Mouse (Mus musculus): ENCODE results near the gene Unc45b. TPM values are rescaled to one million over a fixed set of nuclear protein-coding genes. Genes with fewer than 3 reads are reported as not detected.

Unc45b gene
- polyA plus RNA-seq, 1 experiment from 2014 or later = 18.9 TPM

DNA sequence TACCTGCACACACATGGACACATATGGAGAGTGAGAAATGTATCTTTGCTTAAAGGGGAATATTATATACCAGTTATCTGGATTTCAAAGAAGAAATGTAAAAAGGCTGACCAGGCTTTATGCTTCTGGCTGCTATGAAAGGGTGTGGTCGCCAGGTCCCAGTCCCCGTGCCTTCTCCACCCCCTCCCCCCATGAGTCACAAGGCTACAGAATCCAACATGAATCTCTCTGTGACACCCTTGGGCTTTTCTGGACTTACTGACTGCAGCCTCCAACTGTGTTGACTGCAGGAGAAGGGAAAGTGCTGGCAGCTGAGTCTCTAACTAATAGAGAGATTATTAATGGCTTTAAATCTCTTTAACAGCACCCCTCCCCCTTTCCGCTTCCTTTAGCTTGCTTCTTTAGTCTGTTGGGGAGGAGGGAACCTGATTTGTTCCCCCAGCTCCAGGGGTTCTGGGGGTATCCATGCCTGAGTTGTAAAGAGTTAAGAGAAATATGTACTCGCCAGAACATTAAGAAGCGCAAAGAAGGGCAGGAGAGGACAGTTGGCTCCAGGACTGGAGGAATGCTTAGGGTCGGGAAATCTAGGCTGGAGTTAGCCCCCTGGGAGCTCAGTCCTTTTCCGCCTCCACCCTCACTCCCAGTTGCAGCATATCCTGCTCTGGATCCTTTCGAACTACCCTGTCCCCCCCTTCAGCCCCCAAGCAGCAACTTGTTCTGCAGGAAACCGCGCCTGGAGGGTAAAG lies 40.6 kb downstream of the Unc45b start, which contains the start of gene Slfn5:
Gene Slfn5, plus strand, starts transcription at position 614 of the 746 bp plus-strand sequence.
- no peak for ATAC-seq (ENCODE audit: insufficient number of reproducible peaks, low FRiP score, low TSS enrichment, low read depth)
- Histone ChIP-seq H3K27ac (replicated peaks) (no peak within 1 kb of the TSS), H3K36me3 (no peaks in the 10 kb centered on the region), H3K4me3 (replicated peaks) (peak within 1 kb of the TSS; percentile 17; the same call in 1 of the 2 replicates), H3K27me3 (peaks cover 55% of the 10 kb centered on the region), H3K9me3 (replicated peaks) (no peaks in the 10 kb centered on the region), H3K4me2 (replicated peaks) (peak within 1 kb of the TSS; percentile 24; the same call in 1 of the 2 replicates), H3K9ac (no peak within 1 kb of the TSS), H3K4me1 (0 out of 2 replicates have a peak, but pooled peaks cover 5% of the 10 kb centered on the region)
- 8% methylated on average over 10 of the region's 10 CpGs for WGBS

DNA sequence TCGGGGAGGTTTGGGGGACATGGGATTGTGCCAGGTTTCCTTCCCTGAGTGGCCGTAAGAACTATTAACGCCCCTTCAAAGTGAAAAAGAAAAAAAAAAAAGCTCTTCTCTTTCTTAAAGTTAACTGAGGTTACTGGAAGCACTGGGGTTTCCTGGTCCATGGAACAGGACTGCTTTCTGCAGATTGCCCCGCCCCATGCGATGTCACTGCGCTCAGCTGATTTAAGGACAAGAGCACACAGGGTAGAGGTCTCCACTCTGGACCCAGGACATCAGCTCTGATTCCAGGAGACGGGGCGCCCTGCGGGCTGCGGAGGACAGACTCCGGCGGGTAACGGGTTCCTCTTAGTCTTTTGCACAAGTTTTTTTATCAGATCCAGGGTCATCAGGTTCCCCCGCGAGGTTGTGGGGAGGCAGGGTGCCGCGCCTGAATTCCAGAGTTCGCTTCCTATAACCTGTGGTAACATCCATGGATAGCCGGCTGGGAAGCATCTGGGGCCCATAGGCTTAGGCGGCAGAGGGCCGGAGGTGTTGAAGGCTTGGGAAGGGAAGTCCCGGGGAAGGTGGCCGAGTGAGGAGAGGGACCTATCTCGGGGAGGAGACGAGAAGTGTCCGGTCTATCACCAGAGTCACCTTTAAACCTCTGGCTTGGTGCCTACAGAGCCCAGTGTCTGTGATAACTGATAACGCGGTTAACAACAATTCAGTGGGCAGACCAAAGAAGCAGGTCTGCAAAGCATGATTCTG lies 41.7 kb downstream of the Unc45b start:
- WGBS = 8% methylated on average over 28 of the region's 28 CpGs
- no peak for ATAC-seq (ENCODE audit: insufficient number of reproducible peaks, low FRiP score, low TSS enrichment, low read depth)
- Histone ChIP-seq H3K27me3 (peaks cover 55% of the 10 kb centered on the region), H3K4me2 (replicated peaks) (no peak overlapping the region), H3K36me3 (no peaks in the 10 kb centered on the region), H3K4me3 (replicated peaks) (peak overlapping the region; percentile 17; the same call in 1 of the 2 replicates), H3K9ac (no peak overlapping the region), H3K27ac (replicated peaks) (no peak overlapping the region), H3K9me3 (replicated peaks) (no peaks in the 10 kb centered on the region), H3K4me1 (0 out of 2 replicates have a peak, but pooled peaks cover 5% of the 10 kb centered on the region)

DNA sequence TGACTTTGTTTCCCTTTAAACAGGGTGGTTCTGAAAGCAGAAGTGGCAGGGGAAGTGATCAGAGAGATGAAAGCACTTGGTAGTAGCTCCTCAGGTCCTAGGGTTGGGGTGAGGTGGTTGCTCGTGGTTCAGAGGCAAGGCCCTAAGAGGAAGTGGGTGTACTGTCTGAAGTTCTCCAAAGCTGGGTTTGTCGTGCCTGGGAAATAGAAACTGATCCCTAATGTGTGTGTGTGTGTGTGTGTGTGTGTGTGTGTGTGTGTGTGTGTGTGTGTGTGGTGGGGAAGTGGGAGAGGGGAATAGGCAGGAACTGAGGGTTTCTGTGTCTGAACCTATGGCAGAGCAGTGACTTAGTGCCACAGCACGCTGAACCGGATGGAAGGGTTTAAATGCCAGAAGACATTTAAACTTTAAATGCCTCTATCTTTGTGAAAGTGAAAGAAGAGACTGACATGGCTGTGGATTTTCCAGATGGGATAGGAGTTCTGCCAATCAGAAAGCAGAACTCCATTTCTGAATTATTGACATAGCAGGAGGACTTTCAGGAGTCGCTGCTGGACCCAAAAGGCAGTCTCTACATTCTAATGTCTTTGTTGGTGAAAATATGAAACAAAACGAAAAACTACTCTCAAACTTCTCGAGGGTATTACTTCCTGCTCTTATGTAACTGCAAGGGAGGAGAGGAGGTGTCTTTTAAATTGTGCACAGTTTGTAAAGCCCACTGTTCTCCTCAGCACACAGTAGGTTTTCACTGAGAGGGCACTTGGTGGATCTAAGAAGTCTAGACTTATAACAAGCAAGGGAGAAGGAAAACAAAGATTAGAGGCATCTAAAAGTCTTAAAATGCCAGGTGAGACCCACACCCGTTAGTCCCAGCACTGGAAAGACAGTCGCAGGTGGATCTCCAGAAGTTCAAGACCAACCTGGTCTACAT lies 42.5 kb downstream of the Unc45b start:
- no peak for ATAC-seq (ENCODE audit: insufficient number of reproducible peaks, low FRiP score, low TSS enrichment, low read depth)
- Histone ChIP-seq H3K27ac (replicated peaks) (no peak overlapping the region), H3K4me1 (0 out of 2 replicates have a peak, but pooled peaks cover 5% of the 10 kb centered on the region), H3K4me3 (replicated peaks) (no peak overlapping the region), H3K27me3 (peaks cover 55% of the 10 kb centered on the region), H3K36me3 (no peaks in the 10 kb centered on the region), H3K4me2 (replicated peaks) (no peak overlapping the region), H3K9me3 (replicated peaks) (no peaks in the 10 kb centered on the region), H3K9ac (no peak overlapping the region)
- 49% methylated on average over 9 of the region's 9 CpGs for WGBS

DNA sequence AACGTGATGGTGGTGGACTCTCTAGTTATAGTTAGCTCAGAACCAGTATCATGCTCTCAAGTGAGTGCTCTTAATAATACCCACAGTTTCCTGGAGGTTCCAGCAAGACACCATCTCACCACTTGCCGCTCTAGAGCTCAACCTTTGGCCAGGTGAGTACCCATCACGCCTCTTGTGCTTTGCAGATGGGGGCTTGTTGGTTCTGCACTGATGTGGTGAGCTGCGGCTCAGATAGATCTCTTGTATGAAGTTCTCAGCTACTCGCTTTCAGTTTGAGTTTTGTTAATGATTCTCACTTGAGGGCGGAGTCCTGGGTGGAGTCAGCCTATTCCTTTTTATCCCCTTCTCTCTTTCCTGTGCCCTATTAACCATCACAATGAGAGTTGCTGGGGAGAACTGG lies 44.3 kb downstream of the Unc45b start:
- Histone ChIP-seq H3K9ac (no peak overlapping the region), H3K9me3 (replicated peaks) (no peaks in the 10 kb centered on the region), H3K36me3 (no peaks in the 10 kb centered on the region), H3K4me1 (0 out of 2 replicates have a peak, but pooled peaks cover 5% of the 10 kb centered on the region), H3K27ac (replicated peaks) (no peak overlapping the region), H3K4me2 (replicated peaks) (no peak overlapping the region), H3K4me3 (replicated peaks) (no peak overlapping the region), H3K27me3 (peaks cover 51% of the 10 kb centered on the region)
- ATAC-seq (ENCODE audit: insufficient number of reproducible peaks, low FRiP score, low TSS enrichment, low read depth) = no peak
- WGBS = 71% methylated on average over 6 of the region's 6 CpGs

DNA sequence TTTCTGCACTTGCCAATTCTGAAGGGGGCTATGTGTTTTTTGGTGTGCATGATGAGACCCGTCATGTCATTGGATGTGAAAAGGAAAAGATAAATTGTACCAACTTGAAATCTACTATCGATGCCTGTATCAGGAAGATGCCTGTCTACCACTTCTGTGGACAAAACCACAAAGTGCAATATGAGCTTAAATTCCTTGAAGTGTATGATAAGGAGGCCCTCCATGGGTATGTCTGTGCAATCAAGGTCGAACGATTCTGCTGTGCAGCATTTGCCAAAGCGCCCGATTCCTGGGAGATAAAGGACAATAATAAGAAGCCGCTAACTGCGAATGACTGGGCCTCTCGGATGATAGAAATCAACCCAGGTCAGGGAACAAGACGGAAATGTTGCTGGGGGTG lies 46.6 kb downstream of the Unc45b start:
- Histone ChIP-seq H3K27me3 (peaks cover 30% of the 10 kb centered on the region), H3K4me2 (replicated peaks) (no peak overlapping the region), H3K9ac (no peak overlapping the region), H3K27ac (replicated peaks) (no peak overlapping the region), H3K9me3 (replicated peaks) (no peaks in the 10 kb centered on the region), H3K4me3 (replicated peaks) (no peak overlapping the region), H3K36me3 (no peaks in the 10 kb centered on the region), H3K4me1 (0 out of 2 replicates have a peak, but pooled peaks cover under 1% of the 10 kb centered on the region)
- no peak for ATAC-seq (ENCODE audit: insufficient number of reproducible peaks, low FRiP score, low TSS enrichment, low read depth)
- WGBS = 74% methylated on average over 10 of the region's 10 CpGs

DNA sequence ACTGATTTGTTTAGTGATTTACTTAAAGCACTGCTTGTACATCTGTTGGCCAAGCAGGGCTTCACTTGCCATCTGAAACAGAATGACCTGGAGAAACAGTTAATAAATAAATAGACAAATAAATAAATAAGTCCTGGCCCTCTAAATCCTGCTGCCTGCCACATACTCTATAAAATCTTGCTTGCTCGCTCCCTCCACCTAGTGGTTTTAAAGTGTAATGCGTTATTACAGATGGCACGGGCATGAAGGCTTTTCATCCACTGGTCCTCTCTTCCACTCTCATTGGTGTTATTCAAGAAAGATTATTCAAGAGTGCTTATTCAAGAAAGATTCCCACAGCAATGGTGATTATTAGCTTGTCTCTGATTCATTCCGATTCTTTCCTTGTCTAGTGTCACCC lies 49.3 kb downstream of the Unc45b start:
- WGBS = 15% methylated on average over 4 of the region's 4 CpGs
- H3K36me3 ChIP-seq = no peaks in the 10 kb centered on the region
- ATAC-seq (ENCODE audit: insufficient number of reproducible peaks, low FRiP score, low TSS enrichment, low read depth) = no peak
- H3K4me3 ChIP-seq (replicated peaks) = no peak overlapping the region
- H3K27me3 ChIP-seq = peaks cover 4% of the 10 kb centered on the region; the same call in 1 of the 2 replicates
- H3K9me3 ChIP-seq (replicated peaks) = no peaks in the 10 kb centered on the region
- H3K4me1 ChIP-seq = no peaks in the 10 kb centered on the region
- H3K4me2 ChIP-seq (replicated peaks) = no peak overlapping the region
- no peak overlapping the region for H3K27ac ChIP-seq (replicated peaks)
- no peak overlapping the region for H3K9ac ChIP-seq

DNA sequence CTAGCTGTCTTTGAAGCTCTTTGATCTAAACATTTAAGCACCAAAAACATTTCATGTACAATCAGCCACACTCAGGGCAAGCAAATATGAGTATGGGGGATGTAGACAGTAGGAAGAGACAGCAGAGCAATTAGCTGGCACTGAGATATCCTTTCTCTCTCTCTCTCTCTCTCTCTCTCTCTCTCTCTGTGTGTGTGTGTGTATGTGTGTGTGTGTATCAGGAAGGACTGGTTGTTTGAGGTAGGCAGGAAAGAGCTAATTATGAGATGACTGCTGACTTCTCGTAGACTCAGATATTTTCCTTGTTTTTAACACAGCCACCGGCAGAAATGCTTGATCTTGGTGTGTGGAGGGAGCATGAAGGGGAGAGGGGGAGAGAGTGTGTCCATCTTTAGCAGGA lies 51.4 kb downstream of the Unc45b start:
- Histone ChIP-seq H3K9ac (no peak overlapping the region), H3K4me2 (replicated peaks) (no peak overlapping the region), H3K4me1 (no peaks in the 10 kb centered on the region), H3K4me3 (replicated peaks) (no peak overlapping the region), H3K36me3 (no peaks in the 10 kb centered on the region), H3K9me3 (replicated peaks) (no peaks in the 10 kb centered on the region), H3K27ac (replicated peaks) (no peak overlapping the region), H3K27me3 (no peaks in the 10 kb centered on the region)
- no peak for ATAC-seq (ENCODE audit: insufficient number of reproducible peaks, low FRiP score, low TSS enrichment, low read depth)
- 48% methylated on average over 2 of the region's 2 CpGs for WGBS

DNA sequence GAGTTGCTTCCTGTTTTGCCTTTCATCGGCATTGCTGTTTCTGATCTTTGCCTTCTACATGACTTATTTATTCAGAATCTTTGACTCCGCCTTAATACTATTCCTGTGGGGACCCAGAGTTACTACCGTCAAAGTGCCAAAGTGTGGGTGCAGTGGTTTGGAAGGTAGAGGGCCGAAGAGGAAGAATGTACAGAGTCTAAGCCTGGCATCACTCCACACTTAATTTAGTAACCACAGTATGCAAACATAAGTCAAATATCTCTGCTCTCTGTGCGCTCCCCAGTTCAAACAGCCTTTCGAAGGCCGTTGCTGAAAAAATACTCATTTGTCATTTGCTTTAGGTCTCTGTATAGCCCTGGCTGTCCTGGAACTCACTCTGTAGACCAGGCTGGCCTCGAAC lies 51.9 kb downstream of the Unc45b start:
- Histone ChIP-seq H3K27ac (replicated peaks) (no peak overlapping the region), H3K4me2 (replicated peaks) (no peak overlapping the region), H3K9ac (no peak overlapping the region), H3K9me3 (replicated peaks) (no peaks in the 10 kb centered on the region), H3K36me3 (no peaks in the 10 kb centered on the region), H3K27me3 (no peaks in the 10 kb centered on the region), H3K4me1 (no peaks in the 10 kb centered on the region), H3K4me3 (replicated peaks) (no peak overlapping the region)
- no peak for ATAC-seq (ENCODE audit: insufficient number of reproducible peaks, low FRiP score, low TSS enrichment, low read depth)
- 80% methylated on average over 8 of the region's 8 CpGs for WGBS

DNA sequence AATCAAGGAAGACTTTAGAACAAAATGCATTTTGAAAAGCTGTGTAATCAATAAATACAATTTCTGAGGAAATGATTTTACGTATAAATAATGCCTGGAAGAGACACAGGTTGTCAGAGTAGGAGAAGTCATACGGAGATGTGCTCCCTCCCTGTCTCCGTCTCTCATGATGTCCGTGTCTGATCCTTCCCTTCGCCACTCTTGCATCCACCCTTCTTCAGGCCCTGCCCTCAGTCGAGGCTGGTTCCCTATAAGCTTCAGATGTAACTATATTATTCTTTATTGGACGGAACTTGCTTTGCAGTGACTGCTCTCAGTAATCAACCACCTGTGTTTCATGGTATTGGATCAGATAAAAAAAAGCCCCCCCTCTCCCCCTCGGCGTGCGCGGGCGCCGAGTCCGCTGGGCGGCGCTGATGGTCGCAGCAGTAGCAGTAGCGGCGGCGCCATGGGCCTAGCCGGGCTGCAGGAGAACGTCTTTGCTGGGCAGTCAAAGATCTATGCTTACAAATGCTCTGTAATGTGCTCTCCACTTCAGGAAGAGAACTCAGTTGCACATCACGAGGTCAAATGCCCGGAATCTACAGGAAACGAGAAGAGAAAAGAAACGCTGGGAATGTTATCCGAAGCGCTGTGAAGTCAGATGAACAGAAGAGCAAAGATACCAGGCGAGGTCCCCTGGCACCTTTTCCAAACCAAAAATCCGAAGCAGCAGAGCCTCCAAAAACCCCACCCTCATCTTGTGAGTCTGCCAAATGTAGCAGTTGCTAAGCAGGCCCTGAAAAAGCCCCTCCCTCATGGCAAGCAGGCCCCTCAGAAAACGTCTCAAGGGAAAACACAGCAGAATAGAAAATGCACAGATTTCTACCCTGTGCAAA lies 60.6 kb downstream of the Unc45b start:
- H3K4me3 ChIP-seq (replicated peaks) = peak overlapping the region; percentile 27

DNA sequence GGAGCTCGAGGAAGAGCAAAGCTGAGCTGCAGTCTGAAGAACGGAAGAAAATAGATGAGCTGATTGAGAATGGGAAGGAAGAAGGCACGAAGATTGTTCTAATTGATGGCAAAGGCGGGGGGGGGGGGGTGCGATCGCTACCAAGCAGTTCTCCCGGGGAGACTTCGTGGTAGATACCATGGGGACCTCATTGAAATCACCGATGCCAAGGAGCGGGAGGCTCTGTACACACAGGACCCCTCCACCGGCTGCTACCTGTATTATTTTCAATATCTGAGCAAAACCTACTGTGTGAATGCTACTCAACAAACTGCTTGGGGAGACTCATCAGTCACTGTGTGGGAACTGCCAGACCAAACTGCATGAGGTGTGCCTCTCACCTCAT lies 61.2 kb downstream of the Unc45b start:
- no peaks in the 10 kb centered on the region for H3K27me3 ChIP-seq
- H3K36me3 ChIP-seq = no peaks in the 10 kb centered on the region
- peak overlapping the region; percentile 48 for H3K4me2 ChIP-seq (replicated peaks)
- H3K9ac ChIP-seq = no peak overlapping the region
- H3K4me1 ChIP-seq = peaks cover 12% of the 10 kb centered on the region
- ATAC-seq (ENCODE audit: insufficient number of reproducible peaks, low FRiP score, low TSS enrichment, low read depth) = no peak
- H3K9me3 ChIP-seq (replicated peaks) = no peaks in the 10 kb centered on the region
- 64% methylated on average over 11 of the region's 11 CpGs for WGBS
- H3K27ac ChIP-seq (replicated peaks) = 0 out of 2 replicates have a peak overlapping the region, but pooled peaks have one; percentile 71
- H3K4me3 ChIP-seq (replicated peaks) = peak overlapping the region; percentile 27

More for the DNA sequence above, 60.6 kb downstream of the Unc45b start:
- 0 out of 2 replicates have a peak, but pooled peaks have one; percentile 51 for ATAC-seq (ENCODE audit: insufficient number of reproducible peaks, low FRiP score, low TSS enrichment, low read depth)
- no peaks in the 10 kb centered on the region for H3K27me3 ChIP-seq
- peak overlapping the region; percentile 48 for H3K4me2 ChIP-seq (replicated peaks)
- WGBS = 7% methylated on average over 31 of the region's 31 CpGs
- 0 out of 2 replicates have a peak overlapping the region, but pooled peaks have one; percentile 12 for H3K9ac ChIP-seq
- no peaks in the 10 kb centered on the region for H3K9me3 ChIP-seq (replicated peaks)
- no peaks in the 10 kb centered on the region for H3K36me3 ChIP-seq
- H3K4me1 ChIP-seq = peaks cover 12% of the 10 kb centered on the region
- H3K27ac ChIP-seq (replicated peaks) = peak overlapping the region; percentile 71
